Mouse (Mus musculus) cerebellum, adult 9-11 months (tissue): ENCODE measurements around the gene Tmc4.

Experiments used
- DNase-seq: peaks from one replicate; pipeline ENCODE4 v3.0.0; 2022

Gene Tmc4

DNA sequence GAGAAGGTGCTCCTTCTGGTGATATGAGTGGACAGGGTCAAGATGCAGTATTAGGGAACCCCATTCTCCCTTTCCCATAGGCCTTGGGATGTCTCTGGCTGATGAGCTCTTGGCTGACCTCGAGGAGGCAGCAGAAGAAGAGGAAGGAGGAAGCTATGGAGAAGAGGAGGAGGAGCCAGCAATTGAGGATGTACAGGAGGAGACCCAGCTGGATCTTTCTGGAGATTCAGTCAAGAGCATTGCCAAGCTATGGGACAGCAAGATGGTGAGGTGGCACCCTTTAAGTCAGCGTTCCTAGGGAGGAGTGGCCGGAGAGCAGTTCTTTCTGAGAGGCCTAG is 46.9 kb downstream of the Tmc4 start:
- DNase-seq, result peak; percentile 53

DNA sequence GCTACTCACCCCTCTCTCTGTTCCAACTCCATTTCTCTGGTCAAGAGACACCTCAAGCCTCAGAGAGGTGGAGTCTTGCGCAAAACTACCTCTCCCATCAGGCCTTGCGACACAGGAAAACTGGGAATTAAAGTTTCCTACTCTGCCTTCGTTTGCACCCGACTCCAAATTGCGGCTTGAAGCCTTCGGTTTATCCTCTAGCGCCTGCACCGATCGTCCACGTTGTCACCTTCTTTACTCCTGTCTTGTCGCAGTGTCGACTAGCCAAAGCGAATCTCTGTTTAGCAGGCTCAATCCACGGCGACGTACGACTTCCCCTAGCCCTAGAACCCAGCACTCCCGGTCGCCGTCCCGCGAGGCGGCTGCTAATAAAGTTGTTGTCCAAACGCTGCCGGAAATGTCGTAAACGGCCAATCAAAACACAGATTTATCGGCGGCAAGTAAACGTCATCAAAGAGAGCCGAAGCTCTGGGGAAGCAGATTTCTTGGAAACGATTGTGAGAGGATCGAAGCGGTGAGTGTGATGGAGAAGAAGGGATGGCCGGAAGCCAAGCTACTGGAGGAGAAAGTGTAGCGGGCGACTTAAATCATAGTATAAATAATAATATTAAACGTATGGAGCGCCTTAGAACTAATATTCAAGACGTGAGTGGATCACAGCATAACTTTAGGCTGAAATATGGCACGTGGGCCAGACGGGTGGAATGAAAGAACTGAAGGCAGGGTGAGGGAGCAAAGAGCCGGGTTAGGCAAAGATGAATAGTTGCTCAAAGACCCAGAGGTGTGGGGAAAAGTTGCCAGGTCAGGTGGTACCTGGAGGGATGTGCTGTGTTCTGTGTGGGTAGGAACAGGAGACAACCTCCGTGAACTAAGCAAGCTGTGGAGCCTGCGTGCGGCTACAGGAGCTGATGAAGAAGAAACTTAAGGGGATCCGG is 47.5 kb downstream of the Tmc4 start, which contains the start of the genes Tfpt and Prpf31:
Gene Tfpt, minus strand, starts transcription at position 387 of the 935 bp plus-strand sequence.
Gene Prpf31, plus strand, starts transcription at position 443 of the 935 bp plus-strand sequence.
- DNase-seq, result peak; percentile 95

DNA sequence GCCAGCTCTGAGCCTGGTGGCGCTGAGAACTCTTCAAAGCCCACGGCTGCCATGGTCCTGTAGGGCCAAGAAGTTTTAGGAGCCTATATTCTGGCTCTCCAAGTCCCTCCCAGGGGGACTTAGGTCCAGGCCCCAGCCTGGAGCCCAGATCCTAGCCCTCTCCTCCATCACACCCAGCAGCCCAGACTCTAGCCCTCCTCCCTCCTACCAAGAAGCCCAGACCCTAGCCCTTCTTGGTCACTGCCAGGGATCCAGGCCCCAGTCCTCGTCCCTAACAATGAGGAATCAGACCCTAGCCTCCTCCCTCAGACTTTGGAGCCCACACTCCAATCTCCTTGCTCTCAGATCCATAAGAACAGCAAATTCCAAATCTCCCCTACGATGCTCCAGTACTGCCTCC is 48.3 kb downstream of the Tmc4 start:
- DNase-seq, result peak; percentile 67

DNA sequence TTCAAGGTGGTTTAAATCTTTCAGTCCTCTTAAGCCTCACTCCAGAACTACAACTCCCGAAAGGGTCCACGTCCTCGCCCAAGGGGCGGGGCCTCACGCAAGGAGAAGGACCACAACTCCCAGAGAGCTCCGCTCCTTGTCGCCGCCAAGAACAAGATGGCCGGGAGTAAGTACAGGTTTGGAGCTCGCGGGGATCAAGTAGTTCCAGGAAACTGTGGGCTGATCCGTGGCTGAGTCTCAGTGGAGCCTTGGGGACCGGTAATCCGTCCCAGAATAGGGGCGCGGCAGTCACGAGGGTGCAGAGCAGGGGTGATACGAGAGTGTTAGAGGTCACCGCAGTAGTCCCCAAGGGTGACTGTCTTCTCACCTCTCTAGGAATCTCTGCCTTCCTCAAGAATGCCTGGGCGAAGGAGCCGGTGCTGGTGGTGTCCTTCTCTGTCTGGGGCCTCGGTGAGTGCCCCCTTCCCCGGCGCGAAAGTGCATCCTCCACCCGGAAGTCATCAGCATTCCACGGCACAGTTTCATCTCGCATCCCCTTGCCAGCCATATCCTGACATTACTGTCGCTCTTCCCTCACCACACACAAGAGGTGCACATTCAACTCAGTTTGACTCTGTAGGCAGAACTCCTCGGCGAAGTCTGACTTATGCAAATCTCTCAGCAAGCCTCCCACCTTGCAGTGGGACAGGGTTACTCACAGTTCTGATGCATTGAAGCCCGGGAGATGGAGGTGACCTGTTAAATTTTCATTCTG is 59.9 kb downstream of the Tmc4 start, which contains the start of gene Ndufa3:
Gene Ndufa3, plus strand, starts transcription at position 132 of the 754 bp plus-strand sequence.
- DNase-seq, result peak; percentile 94

DNA sequence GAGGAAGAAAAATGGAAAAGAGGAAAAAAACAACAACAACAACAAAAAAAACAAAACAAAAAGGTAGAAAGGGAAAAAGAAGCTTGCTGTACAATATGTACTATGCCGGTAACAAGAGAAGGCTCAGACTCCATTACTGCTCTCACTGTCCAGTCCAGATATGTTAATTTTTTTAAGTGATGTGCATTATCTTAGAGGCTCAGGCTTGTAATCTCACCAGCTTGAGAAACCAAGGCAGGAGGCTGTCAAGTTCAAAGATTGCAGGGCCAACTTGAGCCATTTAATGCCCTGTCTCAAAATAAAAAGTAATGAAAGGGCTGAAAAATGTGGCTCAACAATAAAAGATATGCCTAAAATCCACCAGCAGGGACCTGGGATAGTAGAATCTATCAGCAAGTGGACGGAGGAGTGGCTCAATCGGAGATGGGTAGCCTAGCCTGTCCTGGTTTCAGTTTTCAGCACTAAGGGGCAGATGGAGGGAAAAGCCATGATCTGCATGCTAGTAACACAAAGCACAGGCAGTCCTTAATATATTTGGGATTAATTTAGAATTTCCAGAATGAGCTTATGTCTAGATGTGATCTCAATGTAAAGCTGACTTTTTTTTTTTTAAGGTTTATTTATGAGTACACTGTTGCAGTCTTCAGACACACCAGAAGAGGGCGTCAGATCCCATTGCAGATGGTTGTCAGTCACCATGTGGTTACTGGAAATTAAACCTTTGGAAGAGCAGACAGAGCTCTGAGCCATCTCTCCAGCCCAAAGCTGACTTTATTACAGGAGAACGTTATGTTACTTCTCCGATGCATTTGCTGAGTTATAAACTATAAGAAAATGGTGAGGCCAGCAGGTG is 60.7 kb downstream of the Tmc4 start:
- no peak for DNase-seq

DNA sequence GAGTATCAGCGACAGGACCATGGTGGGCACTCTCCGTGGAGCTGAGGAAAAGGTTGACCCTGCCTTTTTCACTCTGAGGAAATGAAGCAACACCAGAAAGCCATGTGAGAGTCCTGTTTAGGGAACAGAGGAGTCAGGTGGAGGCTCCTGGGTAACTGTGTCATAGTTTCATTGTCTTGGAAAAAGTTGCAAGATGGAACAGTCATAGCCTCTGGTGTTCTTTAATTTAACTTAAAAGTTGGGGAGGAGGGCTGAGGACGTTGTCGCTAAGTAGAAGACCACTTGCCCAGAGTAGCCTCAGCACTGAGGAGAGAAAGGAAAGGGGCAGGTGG is 61.3 kb downstream of the Tmc4 start, which contains the start of gene Oscar:
Gene Oscar, minus strand, starts transcription at position 101 of the 332 bp plus-strand sequence.
- peak; percentile 42 for DNase-seq
